Mouse (Mus musculus) kidney, embryonic 16.5 days (tissue): ENCODE results near the gene Nek9. TPM values are rescaled to one million over a fixed set of nuclear protein-coding genes. Genes with fewer than 3 reads are reported as not detected.

ENCODE experiments used
- ATAC-seq: fragments of 200-750 bp; cut with Nextera tagmentation; 2 replicates; pipeline ENCODE4 v1.8.0; 2017; ENCODE audit warnings: moderate TSS enrichment; ENCODE audit not compliant: low FRiP score, low TSS enrichment
- H3K27ac ChIP-seq: fragments of 300-500 bp; sonication (generic); 2 replicates; pipeline ENCODE4 v1.5.1; 2014; ENCODE audit warnings: low read length
- H3K27me3 ChIP-seq: fragments of 300-500 bp; sonication (generic); 2 replicates; pipeline ENCODE4 v1.6.1; 2014; ENCODE audit warnings: low read length, control low read depth, mixed read lengths; ENCODE audit not compliant: insufficient read depth
- H3K36me3 ChIP-seq: fragments of 300-500 bp; sonication (generic); 2 replicates; pipeline ENCODE4 v1.6.1; 2014; ENCODE audit warnings: low read length, control low read depth, mixed read lengths; ENCODE audit not compliant: insufficient read depth
- H3K4me1 ChIP-seq: fragments of 300-500 bp; sonication (generic); 2 replicates; pipeline ENCODE4 v1.6.1; 2014; ENCODE audit warnings: low read length, control low read depth, mixed read lengths; ENCODE audit not compliant: insufficient read depth
- H3K4me2 ChIP-seq: fragments of 300-500 bp; sonication (generic); replicated peaks from 2 replicates; pipeline ENCODE4 v1.6.1; 2014; ENCODE audit warnings: low read depth, low read length
- H3K4me3 ChIP-seq: fragments of 300-500 bp; sonication (generic); 2 replicates; pipeline ENCODE4 v1.5.1; 2014; ENCODE audit warnings: mild to moderate bottlenecking, low read length
- H3K9ac ChIP-seq: fragments of 300-500 bp; sonication (generic); replicated peaks from 2 replicates; pipeline ENCODE4 v1.6.1; 2014; ENCODE audit warnings: low read length
- H3K9me3 ChIP-seq: fragments of 300-500 bp; sonication (generic); 2 replicates; pipeline ENCODE4 v1.6.1; 2016; ENCODE audit warnings: low read length, control low read depth
- WGBS: fragments of 180-500 bp; shearing (Covaris S2); extraction: QIAGEN DNeasy Blood & Tissue Kit; methylation state at CpG from one replicate; pipeline ENCODE4 v1.1.7; 2014; 5-methylcytosine and 5-hydroxymethylcytosine counted together
- polyA plus RNA-seq: library from polyadenylated mRNA; unstranded; fragments of >200 nt; fragmentation: Nextera tagmentation; extraction: Ambion mirVana; gene quantifications from 2 replicates; pipeline ENCODE4 v1.2.1, GENCODE M21; 2015

Nek9 gene
- polyA plus RNA-seq, 1 experiment from 2014 or later, result 20.7 TPM

- no peak overlapping the region for H3K27ac ChIP-seq
- H3K36me3 ChIP-seq, result peaks cover 59% of the 10 kb centered on the region
- H3K9ac ChIP-seq, result no peak overlapping the region
- H3K4me2 ChIP-seq, result no peak overlapping the region
- H3K9me3 ChIP-seq, result no peaks in the 10 kb centered on the region
- H3K4me3 ChIP-seq, result no peak overlapping the region
- 88% methylated on average over 7 of the region's 7 CpGs for WGBS
- H3K27me3 ChIP-seq, result no peaks in the 10 kb centered on the region
- H3K4me1 ChIP-seq, result no peaks in the 10 kb centered on the region
- ATAC-seq, result no peak
Measured at GRCm38 (mm10) chr12:85330153-85330552, 9.0 kb downstream of the Nek9 start.

- no peak for ATAC-seq
- Histone ChIP-seq H3K9ac (no peak overlapping the region), H3K4me1 (no peaks in the 10 kb centered on the region; the same call in 1 of the 2 replicates), H3K36me3 (peaks cover 89% of the 10 kb centered on the region), H3K27me3 (no peaks in the 10 kb centered on the region), H3K27ac (no peak overlapping the region), H3K4me3 (no peak overlapping the region), H3K9me3 (no peaks in the 10 kb centered on the region), H3K4me2 (no peak overlapping the region)
- 89% methylated on average over 3 of the region's 3 CpGs for WGBS
Measured at GRCm38 (mm10) chr12:85308651-85309050, 30.5 kb downstream of the Nek9 start.

- H3K4me3 ChIP-seq, result no peak overlapping the region
- ATAC-seq, result peak; percentile 52
- H3K4me1 ChIP-seq, result no peaks in the 10 kb centered on the region; the same call in 1 of the 2 replicates
- H3K36me3 ChIP-seq, result peaks cover 89% of the 10 kb centered on the region
- peak overlapping the region; percentile 3; the same call in 1 of the 2 replicates for H3K9ac ChIP-seq
- peak overlapping the region; percentile 4; the same call in 1 of the 2 replicates for H3K27ac ChIP-seq
- 36% methylated on average over 16 of the region's 16 CpGs for WGBS
- no peaks in the 10 kb centered on the region for H3K9me3 ChIP-seq
- H3K4me2 ChIP-seq, result no peak overlapping the region
- H3K27me3 ChIP-seq, result no peaks in the 10 kb centered on the region
Measured at GRCm38 (mm10) chr12:85305247-85305892, 33.8 kb downstream of the Nek9 start.

- no peak overlapping the region for H3K4me3 ChIP-seq
- H3K9me3 ChIP-seq, result no peaks in the 10 kb centered on the region
- H3K4me1 ChIP-seq, result no peaks in the 10 kb centered on the region; the same call in 1 of the 2 replicates
- no peak overlapping the region for H3K9ac ChIP-seq
- no peaks in the 10 kb centered on the region for H3K27me3 ChIP-seq
- WGBS, result 58% methylated on average over 4 of the region's 4 CpGs
- no peak for ATAC-seq
- H3K4me2 ChIP-seq, result no peak overlapping the region
- H3K27ac ChIP-seq, result no peak overlapping the region
- H3K36me3 ChIP-seq, result peaks cover 83% of the 10 kb centered on the region
Measured at GRCm38 (mm10) chr12:85304725-85305124, 34.4 kb downstream of the Nek9 start.

- no peak overlapping the region for H3K4me3 ChIP-seq
Measured at GRCm38 (mm10) chr12:85303256-85303655, 35.9 kb downstream of the Nek9 start.

GRCm38 (mm10) chr12:85298835-85299180 lies 40.4 kb downstream of the Nek9 start:
- Histone ChIP-seq H3K9me3 (peaks cover 14% of the 10 kb centered on the region), H3K27ac (peak overlapping the region; percentile 16), H3K9ac (no peak overlapping the region), H3K4me2 (no peak overlapping the region), H3K27me3 (no peaks in the 10 kb centered on the region), H3K36me3 (peaks cover 32% of the 10 kb centered on the region), H3K4me3 (no peak overlapping the region), H3K4me1 (peaks cover 28% of the 10 kb centered on the region)
- ATAC-seq, result 0 out of 2 replicates have a peak, but pooled peaks have one; percentile 46
- 58% methylated on average over 1 of the region's 1 CpGs for WGBS

More at GRCm38 (mm10) chr12:85303256-85303655, 35.9 kb downstream of the Nek9 start:
- no peak for ATAC-seq
- Histone ChIP-seq H3K9me3 (no peaks in the 10 kb centered on the region), H3K27ac (no peak overlapping the region), H3K9ac (no peak overlapping the region), H3K4me2 (no peak overlapping the region), H3K27me3 (no peaks in the 10 kb centered on the region), H3K36me3 (peaks cover 70% of the 10 kb centered on the region), H3K4me1 (peaks cover 11% of the 10 kb centered on the region)
- WGBS, result 46% methylated on average over 2 of the region's 2 CpGs

GRCm38 (mm10) chr12:85298127-85298834 lies 40.9 kb downstream of the Nek9 start:
- ATAC-seq, result peak; percentile 50; the same call in 1 of the 2 replicates
- H3K9ac ChIP-seq, result no peak overlapping the region
- peaks cover 30% of the 10 kb centered on the region for H3K36me3 ChIP-seq
- WGBS, result 17% methylated on average over 11 of the region's 11 CpGs
- H3K27me3 ChIP-seq, result no peaks in the 10 kb centered on the region
- no peak overlapping the region for H3K4me2 ChIP-seq
- H3K9me3 ChIP-seq, result peaks cover 15% of the 10 kb centered on the region
- peak overlapping the region; percentile 76 for H3K27ac ChIP-seq
- no peak overlapping the region for H3K4me3 ChIP-seq
- H3K4me1 ChIP-seq, result peaks cover 28% of the 10 kb centered on the region

- Histone ChIP-seq H3K4me2 (no peak overlapping the region), H3K9ac (no peak overlapping the region), H3K4me3 (no peak overlapping the region), H3K9me3 (peaks cover 15% of the 10 kb centered on the region), H3K27ac (peak overlapping the region; percentile 76), H3K36me3 (peaks cover 27% of the 10 kb centered on the region), H3K4me1 (peaks cover 28% of the 10 kb centered on the region), H3K27me3 (no peaks in the 10 kb centered on the region)
- WGBS, result 36% methylated on average over 10 of the region's 10 CpGs
- ATAC-seq, result 0 out of 2 replicates have a peak, but pooled peaks have one; percentile 31
Measured at GRCm38 (mm10) chr12:85297345-85297997, 41.7 kb downstream of the Nek9 start.

GRCm38 (mm10) chr12:85296915-85297314 lies 42.2 kb downstream of the Nek9 start:
- peaks cover 29% of the 10 kb centered on the region for H3K4me1 ChIP-seq
- peaks cover 15% of the 10 kb centered on the region for H3K9me3 ChIP-seq
- no peaks in the 10 kb centered on the region for H3K27me3 ChIP-seq
- H3K27ac ChIP-seq, result no peak overlapping the region
- 0 out of 2 replicates have a peak, but pooled peaks have one; percentile 36 for ATAC-seq
- H3K9ac ChIP-seq, result no peak overlapping the region
- WGBS, result 66% methylated on average over 5 of the region's 5 CpGs
- peaks cover 22% of the 10 kb centered on the region for H3K36me3 ChIP-seq
- H3K4me3 ChIP-seq, result no peak overlapping the region
- H3K4me2 ChIP-seq, result no peak overlapping the region
